Mouse (Mus musculus) megakaryocyte, embryonic 14.5 days (primary cell): ENCODE results near the gene Bzw2. TPM values are rescaled to one million over a fixed set of nuclear protein-coding genes. Genes with fewer than 3 reads are reported as not detected.

ENCODE experiments used
- H3K27me3 ChIP-seq: replicated peaks from 2 replicates; pipeline ENCODE3; 2012; ENCODE audit warnings: inconsistent platforms
- H3K36me3 ChIP-seq: replicated peaks from 2 replicates; pipeline ENCODE3; 2012; ENCODE audit warnings: low read length, inconsistent platforms, mixed read lengths
- H3K4me1 ChIP-seq: 2 replicates; pipeline ENCODE4 v1.6.1; 2012; ENCODE audit warnings: inconsistent platforms
- H3K4me3 ChIP-seq: replicated peaks from 2 replicates; pipeline ENCODE3; 2012; ENCODE audit warnings: moderate library complexity, mild to moderate bottlenecking, inconsistent platforms
- H3K9me3 ChIP-seq: 2 replicates; pipeline ENCODE4 v1.6.1; 2012; ENCODE audit warnings: inconsistent platforms
- FLI1 ChIP-seq: IDR thresholded peaks from 2 replicates; pipeline ENCODE4 v1.6.1; 2012; ENCODE audit warnings: low read length, inconsistent platforms, mixed read lengths
- GATA1 ChIP-seq: IDR thresholded peaks from 3 replicates; pipeline ENCODE4 v1.6.1; 2012; ENCODE audit warnings: mixed read lengths, low read length, inconsistent platforms, borderline replicate concordance
- polyA plus RNA-seq: library from polyadenylated mRNA; stranded (reverse); fragments of >175 nt; gene quantifications from 2 replicates; pipeline ENCODE4 v1.2.3, GENCODE M21; 2012; ENCODE audit warnings: low replicate concordance; ENCODE audit not compliant: insufficient read depth

The Bzw2 gene
- polyA plus RNA-seq, 1 experiment: 10.3 TPM

- peak overlapping the region; percentile 42 for H3K4me3 ChIP-seq
- H3K36me3 ChIP-seq: peaks cover 63% of the 10 kb centered on the region
- TF ChIP-seq FLI1 (no peak), GATA1 (no peak)
- no peaks in the 10 kb centered on the region for H3K9me3 ChIP-seq
- H3K4me1 ChIP-seq: peaks cover 36% of the 10 kb centered on the region
- no peaks in the 10 kb centered on the region for H3K27me3 ChIP-seq
These were observed 6.4 kb upstream of the Bzw2 start for GRCm38 (mm10) chr12:36164126-36164791.

GRCm38 (mm10) chr12:36157304-36157637 lies 609 bp downstream of the Bzw2 start:
- peak overlapping the region; percentile 98 for H3K4me3 ChIP-seq
- TF ChIP-seq GATA1 (no peak), FLI1 (no peak)
- no peaks in the 10 kb centered on the region for H3K9me3 ChIP-seq
- H3K27me3 ChIP-seq: no peaks in the 10 kb centered on the region
- H3K36me3 ChIP-seq: peaks cover 21% of the 10 kb centered on the region
- peaks cover 41% of the 10 kb centered on the region for H3K4me1 ChIP-seq

- no peaks in the 10 kb centered on the region for H3K27me3 ChIP-seq
These were observed 1.1 kb downstream of the Bzw2 start, which contains the start of gene Ankmy2 for GRCm38 (mm10) chr12:36156637-36157303. Gene Ankmy2 (plus strand): TSS chr12:36157114.

GRCm38 (mm10) chr12:36156101-36156636 lies 1.7 kb downstream of the Bzw2 start:
- Histone ChIP-seq H3K4me3 (peak overlapping the region; percentile 98), H3K4me1 (peaks cover 41% of the 10 kb centered on the region), H3K9me3 (no peaks in the 10 kb centered on the region), H3K27me3 (no peaks in the 10 kb centered on the region), H3K36me3 (peaks cover 15% of the 10 kb centered on the region)
- no peak for TF ChIP-seq GATA1
- TF ChIP-seq FLI1: no peak

More at GRCm38 (mm10) chr12:36156637-36157303, 1.1 kb downstream of the Bzw2 start, which contains the start of gene Ankmy2:
- TF ChIP-seq GATA1 (no peak), FLI1 (no peak)
- H3K9me3 ChIP-seq: no peaks in the 10 kb centered on the region
- peaks cover 18% of the 10 kb centered on the region for H3K36me3 ChIP-seq
- peak within 1 kb of the TSS; percentile 98 for H3K4me3 ChIP-seq
- peaks cover 41% of the 10 kb centered on the region for H3K4me1 ChIP-seq

DNA sequence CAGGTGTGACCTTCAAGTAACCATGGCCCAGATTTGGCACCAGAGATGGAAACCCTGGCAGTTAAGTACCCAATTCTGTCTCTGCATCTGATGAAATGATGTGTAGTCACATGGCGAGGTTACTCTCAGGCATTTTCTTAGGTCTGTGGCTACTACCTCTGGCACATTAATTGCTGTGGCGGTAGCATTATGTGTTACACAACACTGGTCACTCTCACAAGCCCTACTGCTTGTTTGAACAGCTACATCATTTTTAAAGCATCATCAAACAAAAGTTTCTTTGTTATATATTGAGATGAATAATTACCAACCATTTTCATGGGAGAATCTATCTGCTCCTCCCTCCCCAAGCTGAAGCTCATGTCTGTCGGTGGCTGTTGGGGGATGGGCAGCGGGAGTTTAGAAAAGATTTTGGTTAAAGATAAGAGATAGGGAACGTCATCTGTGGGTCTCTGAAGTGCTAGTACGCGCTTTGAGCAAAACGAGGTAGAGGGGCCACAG lies 2.7 kb downstream of the Bzw2 start:
- Histone ChIP-seq H3K27me3 (no peaks in the 10 kb centered on the region), H3K9me3 (no peaks in the 10 kb centered on the region), H3K36me3 (peaks cover 6% of the 10 kb centered on the region), H3K4me1 (peaks cover 49% of the 10 kb centered on the region), H3K4me3 (peak overlapping the region; percentile 98)
- TF ChIP-seq GATA1: no peak
- TF ChIP-seq FLI1: no peak

DNA sequence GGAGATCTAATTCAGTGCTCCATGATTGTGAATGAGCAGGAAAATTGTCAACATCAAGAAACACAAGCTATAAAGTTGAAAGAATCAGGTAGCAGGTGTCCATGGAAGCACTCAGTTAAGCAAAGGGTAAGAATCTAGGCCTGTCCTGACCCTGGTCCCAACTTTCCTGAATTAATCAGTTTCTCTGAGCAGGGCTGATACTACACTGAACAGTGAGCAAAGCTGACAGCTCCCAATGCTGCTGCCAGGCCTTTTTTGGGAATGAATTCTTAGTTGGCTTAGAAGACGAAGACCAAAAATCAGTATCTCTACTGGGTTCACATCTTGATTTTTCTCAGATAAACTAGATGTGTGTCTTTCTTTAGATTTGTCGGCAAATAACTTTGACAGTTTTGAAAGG lies 7.1 kb downstream of the Bzw2 start:
- Histone ChIP-seq H3K36me3 (peaks cover 4% of the 10 kb centered on the region), H3K9me3 (no peaks in the 10 kb centered on the region), H3K27me3 (no peaks in the 10 kb centered on the region), H3K4me1 (peaks cover 43% of the 10 kb centered on the region), H3K4me3 (no peak overlapping the region)
- TF ChIP-seq GATA1 (no peak), FLI1 (no peak)

DNA sequence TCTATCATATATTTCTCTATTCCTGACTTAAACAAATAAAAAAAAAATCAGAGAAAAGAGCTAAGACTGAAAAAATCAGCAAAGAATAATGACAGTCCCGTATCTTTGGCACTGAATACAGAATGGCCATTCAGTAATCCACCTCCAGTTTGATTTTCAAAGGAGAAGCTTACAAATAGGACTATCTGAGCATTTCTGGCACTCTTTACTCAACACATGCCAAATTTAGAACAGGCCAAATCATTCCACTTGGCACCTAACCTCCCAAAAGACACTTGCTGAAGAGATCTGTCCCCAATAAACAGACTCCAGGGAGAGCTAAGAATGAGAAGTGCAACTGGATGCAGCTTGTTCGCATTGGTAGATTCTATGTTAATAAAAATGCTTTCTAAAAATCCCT lies 7.6 kb downstream of the Bzw2 start:
- Histone ChIP-seq H3K36me3 (peaks cover 6% of the 10 kb centered on the region), H3K9me3 (no peaks in the 10 kb centered on the region), H3K27me3 (no peaks in the 10 kb centered on the region), H3K4me3 (no peak overlapping the region), H3K4me1 (peaks cover 38% of the 10 kb centered on the region)
- TF ChIP-seq GATA1 (no peak), FLI1 (no peak)

GRCm38 (mm10) chr12:36146230-36147011 lies 11.5 kb downstream of the Bzw2 start:
- peaks cover 8% of the 10 kb centered on the region for H3K36me3 ChIP-seq
- peaks cover 21% of the 10 kb centered on the region for H3K4me1 ChIP-seq
- H3K27me3 ChIP-seq: no peaks in the 10 kb centered on the region
- no peak overlapping the region for H3K4me3 ChIP-seq
- H3K9me3 ChIP-seq: no peaks in the 10 kb centered on the region
- TF ChIP-seq FLI1 (no peak), GATA1 (no peak)

DNA sequence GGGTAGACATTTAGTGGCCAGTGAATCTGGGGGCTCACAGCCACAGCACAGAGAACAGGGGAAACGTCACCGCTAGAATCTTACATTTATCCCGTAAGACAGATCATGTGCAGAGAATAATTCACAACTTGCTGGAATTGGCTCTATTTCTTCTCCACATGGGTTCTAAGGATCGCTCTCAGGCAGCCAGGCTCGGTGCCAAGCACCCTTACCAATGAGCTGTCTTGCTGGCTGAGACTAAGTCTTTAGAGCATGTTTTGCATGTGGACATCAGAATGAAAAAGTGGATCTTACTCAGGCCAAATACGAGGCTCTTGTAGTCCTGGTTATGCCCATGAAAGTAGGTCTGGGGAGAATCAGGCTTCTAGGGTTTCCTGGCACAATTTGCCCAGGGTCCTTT lies 17.5 kb downstream of the Bzw2 start:
- Histone ChIP-seq H3K4me3 (no peak overlapping the region), H3K27me3 (no peaks in the 10 kb centered on the region), H3K36me3 (peaks cover 24% of the 10 kb centered on the region), H3K9me3 (no peaks in the 10 kb centered on the region), H3K4me1 (peaks cover 25% of the 10 kb centered on the region)
- TF ChIP-seq GATA1 (no peak), FLI1 (no peak)
